Mouse (Mus musculus) cerebellum, adult 8-10 months (tissue): ENCODE data around the gene Tigar.

Experiments used
- DNase-seq: peaks from one replicate; pipeline ENCODE4 v3.0.0; 2022

Tigar gene

GRCm38 (mm10) chr6:127109402-127109930 is at the start of gene Tigar:
Tigar (minus strand) TSS chr6:127109557.
- peak; percentile 96 for DNase-seq

- no peak for DNase-seq
Observed at GRCm38 (mm10) chr6:127157321-127157720, 48.0 kb upstream of the Tigar start.

DNA sequence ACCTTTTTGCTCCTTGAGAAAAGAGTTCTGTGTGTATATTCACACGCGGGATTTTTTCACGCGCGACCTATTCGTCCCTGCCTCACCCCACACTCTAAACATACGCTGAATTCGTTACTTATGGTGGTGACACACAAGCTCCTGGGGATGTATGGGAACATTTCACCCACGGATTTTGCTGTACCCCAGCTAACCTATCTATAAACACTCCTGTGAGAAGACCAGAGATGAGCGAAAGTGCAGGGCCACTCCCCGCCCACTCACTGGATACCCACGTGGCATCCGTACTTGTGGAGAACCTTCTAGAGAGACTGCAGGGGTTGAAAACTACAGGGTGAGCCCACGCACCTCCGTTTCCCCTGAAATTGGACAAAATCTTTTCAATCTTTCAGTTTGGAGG is 46.1 kb upstream of the Tigar start:
- DNase-seq: no peak

- no peak for DNase-seq
Observed at GRCm38 (mm10) chr6:127154708-127155268, 45.4 kb upstream of the Tigar start.

DNA sequence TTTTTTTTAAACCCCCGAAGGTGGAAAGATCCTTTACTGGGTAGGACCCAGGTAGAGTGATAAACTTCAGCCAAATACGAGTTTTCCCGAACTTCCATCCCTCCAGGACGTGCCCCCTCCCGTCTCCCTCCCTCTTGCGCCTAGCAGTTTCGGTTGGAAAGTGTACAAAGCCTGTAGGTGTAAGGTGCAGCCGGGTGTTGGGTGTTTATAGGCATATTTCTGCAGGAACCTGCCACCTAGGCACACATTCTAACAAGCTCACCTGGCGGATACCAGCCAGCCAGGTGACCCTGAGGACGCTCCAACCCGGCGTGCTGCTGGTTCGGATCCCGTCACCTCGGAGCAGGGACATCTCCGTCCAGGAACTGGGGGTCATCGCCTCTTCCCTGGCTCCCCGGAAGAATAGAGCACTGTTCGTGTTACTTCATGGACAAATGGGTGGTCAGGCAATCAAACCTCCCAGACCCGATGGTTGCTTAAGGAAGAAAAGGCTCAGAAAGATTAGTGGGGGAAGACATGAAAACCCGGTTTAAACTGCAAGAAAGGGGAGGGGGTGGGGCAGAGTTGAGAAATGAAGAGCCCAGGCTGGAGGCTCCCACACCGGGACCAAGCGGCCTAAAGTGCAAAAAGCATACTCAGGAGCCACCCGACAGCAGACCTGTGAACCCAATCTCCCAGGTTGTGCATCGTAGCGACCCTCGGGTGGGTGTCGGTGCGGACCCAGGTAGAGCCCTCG is 44.8 kb upstream of the Tigar start:
- no peak for DNase-seq

GRCm38 (mm10) chr6:127153296-127153800 is 44.0 kb upstream of the Tigar start:
- DNase-seq: no peak

- DNase-seq: no peak
Observed at GRCm38 (mm10) chr6:127152106-127152951, 43.0 kb upstream of the Tigar start, which contains the start of gene Ccnd2. Ccnd2 (minus strand) TSS chr6:127152193.

DNA sequence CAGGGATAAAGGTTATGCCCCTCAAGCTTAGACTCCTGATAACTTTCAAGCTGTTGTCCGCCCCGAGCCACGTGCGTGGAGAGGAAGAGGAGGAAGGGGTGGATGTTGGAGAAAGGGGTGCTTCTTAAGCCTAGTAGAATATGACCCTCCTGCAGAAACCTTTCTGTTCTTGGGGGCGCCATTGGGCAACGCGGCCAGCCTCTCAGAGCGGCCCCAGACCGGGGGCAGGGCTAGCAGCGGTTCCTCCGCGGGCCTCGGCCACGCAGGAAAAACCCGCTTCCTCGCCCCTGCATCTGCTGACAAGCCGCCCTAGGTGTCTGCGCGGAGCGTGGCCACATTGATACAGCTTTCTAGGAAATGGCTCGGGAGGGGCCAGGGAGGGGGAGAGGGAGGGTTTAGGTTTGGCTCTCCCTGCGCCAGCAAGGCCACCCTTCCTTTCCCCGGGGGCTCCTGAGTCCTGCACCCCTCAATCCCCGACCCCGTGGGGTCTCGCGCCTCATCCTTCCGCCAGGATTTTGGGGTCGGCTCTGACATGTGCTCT is 42.3 kb upstream of the Tigar start:
- DNase-seq: no peak

GRCm38 (mm10) chr6:127150663-127151564 is 41.6 kb upstream of the Tigar start:
- no peak for DNase-seq

DNA sequence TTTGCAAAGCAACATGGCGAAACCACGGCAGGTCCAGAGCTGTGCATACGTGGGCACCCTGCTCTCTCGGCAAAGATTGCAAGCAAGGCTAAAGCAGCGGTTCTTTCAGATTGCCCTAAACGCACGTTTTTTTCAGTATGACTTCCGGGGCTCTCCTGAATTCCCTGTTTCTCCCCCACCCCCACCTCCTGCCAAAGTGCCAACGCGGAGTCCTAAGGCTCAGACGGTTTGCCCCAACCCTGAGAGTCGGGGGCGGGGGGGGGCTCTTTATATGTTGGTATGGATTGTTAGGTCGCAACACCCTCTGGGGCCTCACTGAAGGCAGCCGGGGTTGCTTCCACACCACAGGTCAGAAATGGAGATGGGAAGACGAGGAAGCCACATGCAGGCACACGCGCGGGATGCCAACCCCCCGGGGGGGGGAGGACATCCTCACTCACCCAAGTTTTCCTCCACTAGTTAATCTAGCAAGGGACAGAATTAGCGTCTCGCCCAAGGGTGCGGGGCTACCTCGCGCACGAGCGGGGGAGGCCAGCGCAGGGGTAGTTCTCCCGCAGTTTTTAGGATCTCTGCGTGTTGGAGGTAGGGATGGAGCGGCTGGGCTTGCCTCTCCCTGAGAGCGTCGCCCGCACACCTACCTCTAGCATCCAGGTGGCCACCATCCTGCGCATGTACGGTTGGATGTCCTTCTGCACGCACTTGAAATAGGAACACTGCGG is 40.7 kb upstream of the Tigar start:
- no peak for DNase-seq

- no peak for DNase-seq
Observed at GRCm38 (mm10) chr6:127149303-127149943, 40.1 kb upstream of the Tigar start.

- DNase-seq: no peak
Observed at GRCm38 (mm10) chr6:127148526-127149302, 39.4 kb upstream of the Tigar start.

- DNase-seq: peak; percentile 67
Observed at GRCm38 (mm10) chr6:127147665-127148064, 38.3 kb upstream of the Tigar start.

DNA sequence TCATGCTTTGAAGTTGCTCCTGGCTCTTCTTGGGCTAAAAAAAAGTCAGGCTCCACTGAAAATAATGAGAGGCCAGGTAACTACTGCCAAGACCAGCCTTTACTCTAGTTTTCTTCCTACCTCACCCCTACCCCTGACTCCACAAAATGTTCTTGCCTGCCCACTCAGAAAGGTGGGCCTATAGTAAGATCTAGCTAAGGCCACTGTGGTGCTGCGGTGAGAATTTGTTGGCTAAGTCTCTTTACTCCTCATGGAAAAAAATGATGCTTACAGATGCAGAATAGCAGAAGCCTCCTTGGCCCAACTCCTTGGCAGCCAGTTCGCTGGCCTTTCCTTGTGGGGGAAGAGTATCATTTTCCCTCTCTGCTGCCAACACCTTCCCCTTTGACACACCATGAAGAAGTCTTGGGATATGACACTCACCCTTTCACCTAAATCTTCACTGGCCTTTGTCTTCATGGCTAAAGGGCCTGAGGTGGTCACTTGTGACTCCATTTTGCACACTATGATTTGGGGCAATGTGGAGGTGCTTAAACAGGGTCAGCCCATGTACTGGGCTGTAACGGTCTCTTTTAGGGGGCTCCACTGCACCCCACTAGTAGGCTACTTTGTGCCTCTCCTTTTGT is 37.1 kb upstream of the Tigar start:
- no peak for DNase-seq

DNA sequence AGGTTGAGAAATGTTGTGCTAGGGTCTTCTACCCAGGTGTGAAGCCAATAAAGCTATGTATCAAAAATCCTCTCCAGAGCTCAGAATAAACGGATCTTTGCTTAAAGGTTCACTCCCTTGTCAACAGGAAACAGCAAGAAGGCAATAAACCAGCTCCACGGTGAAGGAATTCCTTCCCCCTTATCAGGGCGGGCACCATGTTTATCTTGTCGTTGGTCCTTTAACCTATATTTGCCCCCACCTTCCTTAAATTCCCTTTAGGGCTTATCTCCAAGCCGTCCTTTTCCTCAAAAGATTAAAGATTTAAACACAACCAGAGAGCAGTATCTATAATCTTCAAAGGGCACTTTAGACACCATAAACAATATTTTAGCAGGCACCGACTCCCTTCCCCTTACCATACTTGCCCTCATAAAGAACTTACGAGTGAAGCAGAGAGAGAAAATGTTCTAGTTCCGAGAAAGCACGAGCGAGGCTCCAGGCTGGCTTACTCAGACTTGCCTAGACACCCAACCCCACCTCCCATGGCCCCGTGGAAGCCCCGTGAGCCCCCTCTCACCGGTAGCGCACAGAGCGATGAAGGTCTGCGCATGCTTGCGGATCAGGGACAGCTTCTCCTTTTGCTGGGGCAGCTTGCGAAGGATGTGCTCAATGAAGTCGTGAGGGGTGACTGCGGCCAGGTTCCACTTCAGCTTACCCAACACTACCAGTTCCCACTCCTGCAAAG is 36.3 kb upstream of the Tigar start:
- no peak for DNase-seq

DNA sequence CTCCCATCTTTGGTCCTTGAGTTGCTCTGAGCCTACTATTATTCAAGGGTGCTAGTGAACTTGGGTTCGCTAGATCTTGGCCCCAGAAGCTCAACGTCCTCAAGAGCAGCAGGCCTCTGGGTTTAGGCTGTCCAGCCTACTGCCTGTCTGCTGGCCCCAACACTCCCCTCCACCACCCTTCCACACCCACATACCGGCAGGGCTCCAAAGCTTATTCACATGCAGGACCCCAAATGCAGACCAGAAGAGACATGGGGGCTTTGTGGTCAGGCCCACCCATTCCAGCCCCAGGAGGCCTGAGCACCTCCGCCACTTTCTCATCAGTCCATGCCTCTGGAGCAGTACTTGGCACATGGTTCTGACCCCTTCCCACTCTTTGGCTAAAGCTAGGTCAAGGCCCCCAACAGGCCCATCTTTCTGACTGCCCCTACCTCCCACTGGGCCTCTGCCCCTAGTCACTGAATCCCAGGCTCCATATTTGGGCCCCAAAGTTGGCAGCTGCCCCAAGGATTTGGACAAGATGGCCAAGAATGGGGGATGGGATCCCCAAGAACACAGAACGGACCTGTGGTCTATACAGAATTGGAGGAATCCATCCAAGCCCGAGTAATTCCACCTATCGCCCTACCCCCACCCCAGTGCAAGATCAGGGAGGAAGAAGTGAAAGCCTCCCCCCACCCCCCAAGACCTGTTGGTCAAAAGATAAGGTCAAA is 34.4 kb upstream of the Tigar start:
- no peak for DNase-seq

DNA sequence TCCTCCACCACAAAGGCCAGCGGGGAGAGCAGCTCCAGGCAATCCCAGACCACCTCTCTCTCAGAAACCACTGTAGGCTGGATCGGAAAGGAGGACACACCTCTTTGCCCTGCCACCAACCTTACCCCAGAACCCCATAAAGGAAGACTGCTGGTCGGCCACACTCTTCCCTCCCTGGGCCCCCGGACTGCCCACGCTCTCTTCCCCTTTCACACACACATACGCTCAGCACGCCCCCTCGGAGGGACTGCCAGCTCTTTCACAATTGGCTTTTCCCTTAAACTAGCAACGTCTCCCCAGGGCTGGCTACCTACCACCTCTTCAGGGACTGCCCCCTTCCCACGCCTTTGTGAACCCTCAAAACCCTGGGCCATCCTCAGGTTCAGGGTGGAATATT is 33.8 kb upstream of the Tigar start:
- DNase-seq: no peak
